Mouse (Mus musculus) midbrain, postnatal 0 days (tissue): ENCODE measurements around the gene Ugt1a8. TPM values are rescaled to one million over a fixed set of nuclear protein-coding genes. Genes with fewer than 3 reads are reported as not detected.
"Not testable (repeated sequence)": the region's sequence is repeated elsewhere in the genome, so short reads cannot be mapped to it uniquely, and the experiment has no call there.

Source experiments
- ATAC-seq: fragments of 200-750 bp; cut with Nextera tagmentation; 2 replicates; pipeline ENCODE4 v1.8.0; 2017; ENCODE audit warnings: moderate number of reproducible peaks, mild to moderate bottlenecking, moderate TSS enrichment, moderate library complexity; ENCODE audit not compliant: low FRiP score
- DNase-seq: peaks from one replicate; pipeline ENCODE4 v3.0.0-alpha.2; 2015; ENCODE audit warnings: low spot score
- H3K27ac ChIP-seq: fragments of 300-500 bp; sonication (generic); 2 replicates; pipeline ENCODE4 v1.5.1; 2014; ENCODE audit warnings: low read depth, mild to moderate bottlenecking, low read length, mixed read lengths
- H3K27me3 ChIP-seq: fragments of 300-500 bp; sonication (generic); 2 replicates; pipeline ENCODE4 v1.6.1; 2014; ENCODE audit warnings: low read length, control low read depth, mixed read lengths; ENCODE audit not compliant: insufficient read depth
- H3K36me3 ChIP-seq: fragments of 300-500 bp; sonication (generic); 2 replicates; pipeline ENCODE4 v1.6.1; 2014; ENCODE audit warnings: low read length, control low read depth, mixed read lengths; ENCODE audit not compliant: insufficient read depth
- H3K4me1 ChIP-seq: fragments of 300-500 bp; sonication (generic); 2 replicates; pipeline ENCODE4 v1.6.1; 2014; ENCODE audit warnings: mild to moderate bottlenecking, control low read depth, antibody characterized with exemption, low read length, mixed read lengths; ENCODE audit not compliant: insufficient read depth
- H3K4me2 ChIP-seq: fragments of 300-500 bp; sonication (generic); 2 replicates; pipeline ENCODE4 v1.6.1; 2014; ENCODE audit warnings: low read depth, mild to moderate bottlenecking, low read length, mixed read lengths; ENCODE audit not compliant: poor library complexity, severe bottlenecking
- H3K4me3 ChIP-seq: fragments of 300-500 bp; sonication (generic); 2 replicates; pipeline ENCODE4 v1.5.1; 2014; ENCODE audit warnings: low read depth, mild to moderate bottlenecking, low read length, moderate library complexity
- H3K9ac ChIP-seq: fragments of 300-500 bp; sonication (generic); replicated peaks from 2 replicates; pipeline ENCODE4 v1.6.1; 2014; ENCODE audit warnings: mild to moderate bottlenecking, low read length, moderate library complexity, mixed read lengths; ENCODE audit not compliant: poor library complexity, severe bottlenecking
- H3K9me3 ChIP-seq: fragments of 300-500 bp; sonication (generic); 2 replicates; pipeline ENCODE4 v1.6.1; 2016; ENCODE audit warnings: low read length, control low read depth
- CTCF ChIP-seq: IDR thresholded peaks from 2 replicates; pipeline ENCODE4 v1.5.1; 2016; ENCODE audit warnings: antibody characterized with exemption, mild to moderate bottlenecking
- WGBS: fragments of 180-500 bp; shearing (Covaris S2); extraction: QIAGEN DNeasy Blood & Tissue Kit; methylation state at CpG from one replicate; pipeline ENCODE4 v1.1.7; 2014; 5-methylcytosine and 5-hydroxymethylcytosine counted together
- polyA plus RNA-seq: library from polyadenylated mRNA; unstranded; fragments of >200 nt; fragmentation: Nextera tagmentation; extraction: Ambion mirVana; gene quantifications from 2 replicates; pipeline ENCODE4 v1.2.1, GENCODE M21; 2015
- total RNA-seq: library from RNA; depleted of rRNA; stranded (reverse); fragments of >200 nt; gene quantifications from 2 replicates; pipeline ENCODE4 v1.2.3, GENCODE M21; 2014

Ugt1a8 gene
- total and polyA plus RNA-seq, 2 experiments from 2014 or later, result not detected

DNA sequence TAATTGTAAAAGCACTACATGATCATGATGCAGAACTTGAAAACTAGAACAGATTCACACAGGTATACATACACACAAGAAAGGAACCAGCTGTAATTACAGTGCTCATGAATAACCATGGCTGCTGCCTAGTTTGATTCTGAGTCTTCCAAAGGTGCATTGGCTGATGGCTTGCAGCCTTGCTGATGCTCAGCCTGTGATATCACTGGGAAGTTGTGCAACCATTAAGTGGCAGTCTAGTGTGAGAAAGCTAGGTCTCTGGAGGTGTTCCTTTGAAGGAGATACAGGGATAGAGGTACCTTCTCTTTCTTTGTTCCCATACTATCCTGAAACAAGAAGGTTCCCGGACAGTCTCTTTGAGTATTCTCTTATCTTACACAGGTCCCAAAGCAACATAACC lies 131.4 kb downstream of the Ugt1a8 start:
- peaks cover 23% of the 10 kb centered on the region for H3K9me3 ChIP-seq
- DNase-seq, result no peak
- no peaks in the 10 kb centered on the region for H3K27me3 ChIP-seq
- no peaks in the 10 kb centered on the region for H3K36me3 ChIP-seq
- H3K9ac ChIP-seq, result no peak overlapping the region
- ATAC-seq, result no peak
- H3K4me3 ChIP-seq, result no peak overlapping the region
- TF ChIP-seq CTCF, result no peak
- WGBS, result 21% methylated on average over 1 of the region's 1 CpGs
- no peak overlapping the region for H3K27ac ChIP-seq
- no peaks in the 10 kb centered on the region for H3K4me1 ChIP-seq
- H3K4me2 ChIP-seq, result no peak overlapping the region

GRCm38 (mm10) chr1:88220336-88220735 lies 132.7 kb downstream of the Ugt1a8 start:
- TF ChIP-seq CTCF, result no peak
- H3K4me2 ChIP-seq, result no peak overlapping the region

GRCm38 (mm10) chr1:88222216-88222615 lies 134.6 kb downstream of the Ugt1a8 start:
- H3K27me3 ChIP-seq, result no peaks in the 10 kb centered on the region

More at GRCm38 (mm10) chr1:88220336-88220735, 132.7 kb downstream of the Ugt1a8 start:
- no peaks in the 10 kb centered on the region for H3K36me3 ChIP-seq
- no peak overlapping the region for H3K9ac ChIP-seq
- H3K4me1 ChIP-seq, result no peaks in the 10 kb centered on the region
- H3K27ac ChIP-seq, result no peak overlapping the region
- no peak overlapping the region for H3K4me3 ChIP-seq
- H3K9me3 ChIP-seq, result peaks cover 13% of the 10 kb centered on the region
- H3K27me3 ChIP-seq, result no peaks in the 10 kb centered on the region
- ATAC-seq (no peak), DNase-seq (no peak)

GRCm38 (mm10) chr1:88223011-88223515 lies 135.4 kb downstream of the Ugt1a8 start:
- H3K4me1 ChIP-seq, H3K9ac ChIP-seq, H3K36me3 ChIP-seq, H3K27ac ChIP-seq, H3K4me3 ChIP-seq, H3K27me3 ChIP-seq, DNase-seq, ATAC-seq, H3K4me2 ChIP-seq: not testable (repeated sequence)
- peaks cover 32% of the 10 kb centered on the region for H3K9me3 ChIP-seq

More at GRCm38 (mm10) chr1:88222216-88222615, 134.6 kb downstream of the Ugt1a8 start:
- no peaks in the 10 kb centered on the region for H3K36me3 ChIP-seq
- WGBS, result 49% methylated on average over 2 of the region's 2 CpGs
- H3K4me1 ChIP-seq, result no peaks in the 10 kb centered on the region
- no peak overlapping the region for H3K4me2 ChIP-seq
- ATAC-seq (no peak), DNase-seq (no peak)
- H3K9ac ChIP-seq, result no peak overlapping the region
- no peak overlapping the region for H3K27ac ChIP-seq
- peaks cover 24% of the 10 kb centered on the region for H3K9me3 ChIP-seq
- H3K4me3 ChIP-seq, result no peak overlapping the region
- TF ChIP-seq CTCF, result no peak

- DNase-seq, result no peak
- peaks cover 38% of the 10 kb centered on the region for H3K9me3 ChIP-seq
- no peak overlapping the region for H3K4me3 ChIP-seq
- no peaks in the 10 kb centered on the region for H3K27me3 ChIP-seq
- H3K4me2 ChIP-seq, result no peak overlapping the region
- no peak overlapping the region for H3K27ac ChIP-seq
- H3K9ac ChIP-seq, result no peak overlapping the region
- 48% methylated on average over 1 of the region's 1 CpGs for WGBS
- no peak for TF ChIP-seq CTCF
- no peaks in the 10 kb centered on the region for H3K36me3 ChIP-seq
- no peaks in the 10 kb centered on the region for H3K4me1 ChIP-seq
- ATAC-seq, result no peak
These were observed 136.0 kb downstream of the Ugt1a8 start for GRCm38 (mm10) chr1:88223591-88223990.

GRCm38 (mm10) chr1:88224029-88224776 lies 136.6 kb downstream of the Ugt1a8 start:
- Histone ChIP-seq H3K27ac (no peak overlapping the region), H3K27me3 (no peaks in the 10 kb centered on the region), H3K4me1 (no peaks in the 10 kb centered on the region), H3K4me3 (no peak overlapping the region), H3K36me3 (no peaks in the 10 kb centered on the region), H3K9ac (no peak overlapping the region), H3K9me3 (peaks cover 44% of the 10 kb centered on the region), H3K4me2 (no peak overlapping the region)
- no peak for DNase-seq
- WGBS, result 65% methylated on average over 2 of the region's 2 CpGs
- no peak for ATAC-seq
- no peak for TF ChIP-seq CTCF

- ATAC-seq, H3K27ac ChIP-seq, H3K9ac ChIP-seq, H3K4me3 ChIP-seq, DNase-seq, H3K4me2 ChIP-seq, H3K4me1 ChIP-seq, H3K36me3 ChIP-seq, H3K27me3 ChIP-seq: not testable (repeated sequence)
- WGBS, result 38% methylated on average over 2 of the region's 2 CpGs
- H3K9me3 ChIP-seq, result peaks cover 55% of the 10 kb centered on the region
These were observed 137.7 kb downstream of the Ugt1a8 start for GRCm38 (mm10) chr1:88225301-88225700.
